Mouse (Mus musculus) cerebellum, adult 9-11 months (tissue): ENCODE measurements around the gene Zfp296.

Source experiments
- DNase-seq: peaks from one replicate; pipeline ENCODE4 v3.0.0; 2022

Zfp296 gene

GRCm38 (mm10) chr7:19577141-19577852, at the start of gene Zfp296, which contains the start of gene Gemin7:
Gene Zfp296 (plus strand): TSS chr7:19577287.
Gene Gemin7 (minus strand): TSS chr7:19577595.
- peak; percentile 71 for DNase-seq

- DNase-seq: no peak
Measured at GRCm38 (mm10) chr7:19531077-19531476, 46.0 kb upstream of the Zfp296 start.

- no peak for DNase-seq
Measured at GRCm38 (mm10) chr7:19532240-19532639, 44.8 kb upstream of the Zfp296 start.

- DNase-seq: no peak
Measured at GRCm38 (mm10) chr7:19534676-19535075, 42.4 kb upstream of the Zfp296 start.

- DNase-seq: peak; percentile 67
Measured at GRCm38 (mm10) chr7:19540771-19541566, 36.1 kb upstream of the Zfp296 start.

GRCm38 (mm10) chr7:19541681-19542154, 35.4 kb upstream of the Zfp296 start:
- DNase-seq: no peak

- DNase-seq: peak; percentile 83
Measured at GRCm38 (mm10) chr7:19542155-19542691, 34.9 kb upstream of the Zfp296 start.

- no peak for DNase-seq
Measured at GRCm38 (mm10) chr7:19543584-19543983, 33.5 kb upstream of the Zfp296 start.

- no peak for DNase-seq
Measured at GRCm38 (mm10) chr7:19546007-19546406, 31.1 kb upstream of the Zfp296 start.

- no peak for DNase-seq
Measured at GRCm38 (mm10) chr7:19547344-19547969, 29.6 kb upstream of the Zfp296 start.

- no peak for DNase-seq
Measured at GRCm38 (mm10) chr7:19549394-19549793, 27.7 kb upstream of the Zfp296 start.

- no peak for DNase-seq
Measured at GRCm38 (mm10) chr7:19551634-19552033, 25.5 kb upstream of the Zfp296 start.

GRCm38 (mm10) chr7:19552443-19552842, 24.6 kb upstream of the Zfp296 start:
- no peak for DNase-seq

- DNase-seq: no peak
Measured at GRCm38 (mm10) chr7:19554168-19554567, 22.9 kb upstream of the Zfp296 start.

GRCm38 (mm10) chr7:19557086-19557485, 20.0 kb upstream of the Zfp296 start:
- peak; percentile 65 for DNase-seq

GRCm38 (mm10) chr7:19557982-19558900, 18.8 kb upstream of the Zfp296 start:
- DNase-seq: peak; percentile 41

- no peak for DNase-seq
Measured at GRCm38 (mm10) chr7:19558965-19559364, 18.1 kb upstream of the Zfp296 start.

GRCm38 (mm10) chr7:19560491-19561260, 16.4 kb upstream of the Zfp296 start:
- DNase-seq: peak; percentile 52

GRCm38 (mm10) chr7:19561431-19561764, 15.7 kb upstream of the Zfp296 start:
- DNase-seq: peak; percentile 75

GRCm38 (mm10) chr7:19561765-19562642, 15.1 kb upstream of the Zfp296 start:
- peak; percentile 90 for DNase-seq
